Mouse (Mus musculus) Patski (cell line): ENCODE measurements at regions not wholly inside any gene's neighbourhood (a gene's known extent, or its start where the extent isn't known, plus 50 kb on each side); places are given as distances from the start of the nearest gene placed in this dataset.

Source experiments
- ATAC-seq: fragments of 100-300 bp; one replicate; pipeline ENCODE4 v1.8.0; 2021
- CTCF ChIA-PET: fragments of 350-600 bp; sonication (Branson Sonifier 250); formaldehyde crosslinking; loops from one replicate; lab custom pipeline; 2022; ENCODE audit warnings: inconsistent platforms; lab: Charles Lee
- POLR2A ChIA-PET: fragments of 350-600 bp; sonication (Branson Sonifier 250); formaldehyde crosslinking; loops from one replicate; lab custom pipeline; 2022; ENCODE audit warnings: antibody characterized with exemption, inconsistent platforms; lab: Charles Lee
- DNase-seq: peaks from one replicate; pipeline ENCODE4 v3.0.0-alpha.2; 2011; ENCODE audit warnings: low read depth, low spot score
- H3K27me3 ChIP-seq: fragments of 371-371 bp; one replicate; pipeline ENCODE4 v1.5.1; 2021
- CTCF ChIP-seq: fragments of 100-300 bp; IDR thresholded peaks from one replicate; pipeline ENCODE4 v1.5.1; 2021
- in situ Hi-C: fragments of 300-500 bp; cut with MboI; formaldehyde crosslinking; loops from 3 replicates; pipeline ENCODE4 v1.11.1; 2018; ENCODE audit warnings: low pct_unique_long_range_greater_than_20kb, mixed read lengths

DNA sequence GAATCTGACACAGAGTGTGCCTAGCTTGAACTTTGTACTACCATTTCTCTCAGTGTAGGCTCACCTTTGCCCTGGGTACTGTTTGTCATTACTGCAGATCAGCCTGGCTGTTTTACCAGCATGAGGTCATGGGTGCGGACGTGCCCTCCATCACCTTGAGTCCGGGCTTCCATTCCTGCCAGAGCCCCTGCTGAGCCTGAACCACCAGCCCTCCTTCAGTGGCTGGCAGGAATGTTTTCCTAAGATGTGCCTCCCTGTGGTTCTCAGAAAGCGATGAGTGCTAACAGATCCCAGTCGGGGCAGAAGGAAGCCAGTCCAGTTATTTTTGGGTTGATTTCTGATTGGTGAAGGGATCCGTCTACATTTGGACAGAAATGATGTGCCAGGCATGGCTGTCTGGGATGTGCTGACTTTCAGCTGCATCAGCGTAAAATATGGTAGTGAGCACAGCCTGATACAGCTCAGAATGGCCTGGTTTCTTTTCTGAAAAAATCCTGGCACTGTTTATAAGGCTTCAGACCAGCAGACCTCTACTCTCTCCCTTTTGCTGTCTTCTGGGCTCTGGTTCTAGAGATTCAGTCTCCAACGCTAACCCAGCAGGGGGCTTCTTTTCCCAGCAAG lies 324.0 kb upstream of the Nfe2l3 start:
- TF ChIP-seq CTCF, result no peak
- ATAC-seq, result peak; percentile 95
- in situ Hi-C loops, result no loop called here
- H3K27me3 ChIP-seq, result no peaks in the 10 kb centered on the region
- ChIA-PET POLR2A (no interaction called here), CTCF (no interaction called here)
- peak; percentile 73 for DNase-seq

DNA sequence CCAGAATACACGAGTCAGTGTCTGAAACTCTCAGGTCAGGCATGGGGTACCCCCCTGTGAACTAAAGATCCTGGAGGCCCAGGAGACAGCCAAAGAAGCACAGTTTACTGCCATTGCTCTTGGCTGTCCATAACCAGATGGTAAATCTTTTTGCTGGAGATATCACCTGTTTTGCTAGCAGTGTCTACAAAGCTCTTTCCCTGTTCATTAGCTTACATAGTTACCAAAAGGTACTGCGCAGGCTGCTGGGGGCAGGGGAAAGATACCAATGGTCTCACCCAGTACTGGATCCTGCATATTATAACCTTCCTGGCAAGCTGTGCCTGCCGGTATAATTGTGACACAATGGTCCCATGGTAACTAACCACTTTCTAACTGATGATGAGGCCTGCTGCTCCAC lies 321.9 kb upstream of the Nfe2l3 start:
- in situ Hi-C loops, result no loop called here
- ATAC-seq (no peak), DNase-seq (no peak)
- no peaks in the 10 kb centered on the region for H3K27me3 ChIP-seq
- ChIA-PET CTCF (interaction anchor here (1.1 to 1.2 kb wide), 2 partner anchors 17 to 34 kb away, joined by 3 to 4 read pairs; no protein-coding TSS in a partner anchor), POLR2A (interaction anchor here (1.2 kb wide), 1 partner anchor 35 kb away, joined by 3 read pairs; no protein-coding TSS in a partner anchor)
- TF ChIP-seq CTCF, result no peak

DNA sequence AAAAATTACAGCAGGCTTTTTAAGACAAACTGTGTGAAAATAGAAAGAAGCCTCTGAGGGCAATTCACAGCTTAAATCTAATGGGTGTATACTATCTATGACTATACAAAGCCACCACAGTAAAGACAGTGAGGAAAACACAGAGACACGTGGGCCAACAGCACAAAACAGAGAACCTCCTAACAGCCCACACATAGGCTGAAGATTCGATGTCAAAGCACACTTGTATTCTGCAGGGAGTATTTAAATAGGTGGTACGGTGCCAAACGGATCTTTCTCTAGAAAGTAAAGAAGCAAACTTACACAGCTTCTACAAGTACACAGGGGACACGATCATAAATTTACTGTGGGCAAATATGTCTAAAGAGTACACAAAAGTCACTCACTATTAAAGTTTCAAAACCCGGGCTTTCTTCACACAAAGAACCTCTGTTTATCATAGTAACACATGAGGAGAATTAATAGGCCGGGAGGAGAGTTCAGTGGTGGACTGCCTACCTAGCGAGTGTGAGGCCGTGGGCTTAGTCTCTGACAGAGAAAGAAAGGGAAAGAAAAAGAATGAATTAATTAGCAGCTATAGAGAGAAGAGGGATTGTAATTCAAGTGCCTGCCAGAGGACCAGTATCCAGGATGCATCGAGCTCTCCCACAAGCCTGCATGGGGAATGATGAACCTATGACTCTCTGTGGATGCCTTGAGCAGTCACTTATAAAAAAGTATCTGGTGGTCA lies 317.7 kb upstream of the Nfe2l3 start:
- ChIA-PET CTCF (interaction anchor here (0.8 kb wide), 1 partner anchor 44 kb away, joined by 3 read pairs; no protein-coding TSS in a partner anchor), POLR2A (no interaction called here)
- H3K27me3 ChIP-seq, result no peaks in the 10 kb centered on the region
- ATAC-seq, result no peak
- in situ Hi-C loops, result no loop called here
- no peak for TF ChIP-seq CTCF
- no peak for DNase-seq

GRCm38 (mm10) chr6:51118833-51119535 lies 313.5 kb upstream of the Nfe2l3 start:
- no peak for TF ChIP-seq CTCF
- no peaks in the 10 kb centered on the region for H3K27me3 ChIP-seq
- ATAC-seq (no peak), DNase-seq (peak; percentile 68)
- ChIA-PET POLR2A (interaction anchor here (0.6 to 0.7 kb wide), 2 partner anchors 156 to 749 kb away, joined by 3 to 9 read pairs; no protein-coding TSS in a partner anchor), CTCF (interaction anchor here (1.0 kb wide), 1 partner anchor 176 kb away, joined by 3 read pairs; no protein-coding TSS in a partner anchor)
- in situ Hi-C loops, result no loop called here

- POLR2A ChIA-PET, result no interaction called here
- DNase-seq, result peak; percentile 12
Measured at GRCm38 (mm10) chr6:51119691-51120302, 312.7 kb upstream of the Nfe2l3 start.

DNA sequence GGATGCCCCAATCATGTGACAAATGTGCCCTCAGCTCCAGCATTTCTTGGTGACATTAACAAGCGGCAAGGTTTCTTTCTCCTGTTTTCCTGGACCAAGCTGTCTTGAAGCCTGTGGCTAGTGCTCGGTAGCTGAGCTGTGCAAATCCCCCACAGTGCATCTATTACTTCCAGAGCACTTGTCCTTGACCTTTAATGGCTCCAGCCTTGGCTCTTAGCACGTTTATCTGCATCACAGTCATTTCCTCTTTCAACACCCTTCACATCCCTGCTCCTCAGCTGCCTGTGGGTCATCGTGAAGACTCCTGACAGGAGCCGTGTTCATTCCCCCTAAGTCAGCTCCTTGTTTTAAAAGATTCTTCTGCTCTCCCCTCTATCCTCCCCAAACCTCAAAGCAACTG lies 309.5 kb upstream of the Nfe2l3 start:
- CTCF ChIA-PET, result interaction anchor here (0.8 kb wide), 1 partner anchor 183 kb away, joined by 3 read pairs; no protein-coding TSS in a partner anchor
- no peak for TF ChIP-seq CTCF
- no peaks in the 10 kb centered on the region for H3K27me3 ChIP-seq
- POLR2A ChIA-PET, result no interaction called here
- in situ Hi-C loops, result no loop called here
- DNase-seq (no peak), ATAC-seq (no peak)

More at GRCm38 (mm10) chr6:51119691-51120302, 312.7 kb upstream of the Nfe2l3 start:
- H3K27me3 ChIP-seq, result no peaks in the 10 kb centered on the region
- in situ Hi-C loops, result no loop called here
- CTCF ChIA-PET, result no interaction called here
- no peak for TF ChIP-seq CTCF
- ATAC-seq, result no peak

DNA sequence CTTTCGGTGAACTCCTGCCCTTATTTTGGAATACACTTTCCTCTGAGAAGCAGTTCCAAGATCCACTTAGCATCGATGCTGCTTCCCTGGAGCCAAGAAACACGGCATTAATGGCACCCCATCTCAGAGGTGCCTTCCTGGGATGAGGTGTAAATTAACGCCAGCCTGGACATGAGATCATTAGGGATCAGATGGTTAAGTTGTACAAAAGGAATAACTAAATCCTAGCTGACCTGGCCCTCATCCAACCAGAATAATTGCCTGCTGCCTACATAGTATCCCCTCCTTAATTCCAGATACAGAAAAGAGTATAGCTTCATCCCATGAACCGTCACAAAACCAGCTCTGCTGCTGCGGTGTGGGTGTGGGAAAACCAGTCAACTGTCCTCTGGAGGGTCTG lies 304.6 kb upstream of the Nfe2l3 start:
- POLR2A ChIA-PET, result no interaction called here
- ATAC-seq (no peak), DNase-seq (no peak)
- CTCF ChIA-PET, result interaction anchor here (1.7 kb wide), 1 partner anchor 17 kb away, joined by 4 read pairs; no protein-coding TSS in a partner anchor
- no peak for TF ChIP-seq CTCF
- H3K27me3 ChIP-seq, result no peaks in the 10 kb centered on the region
- in situ Hi-C loops, result no loop called here

GRCm38 (mm10) chr6:51129096-51129495 lies 303.4 kb upstream of the Nfe2l3 start:
- DNase-seq (no peak), ATAC-seq (no peak)
- in situ Hi-C loops, result no loop called here
- no peaks in the 10 kb centered on the region for H3K27me3 ChIP-seq
- ChIA-PET POLR2A (interaction anchor here (0.6 kb wide), 1 partner anchor 114 kb away, joined by 6 read pairs; no protein-coding TSS in a partner anchor), CTCF (no interaction called here)
- no peak for TF ChIP-seq CTCF

DNA sequence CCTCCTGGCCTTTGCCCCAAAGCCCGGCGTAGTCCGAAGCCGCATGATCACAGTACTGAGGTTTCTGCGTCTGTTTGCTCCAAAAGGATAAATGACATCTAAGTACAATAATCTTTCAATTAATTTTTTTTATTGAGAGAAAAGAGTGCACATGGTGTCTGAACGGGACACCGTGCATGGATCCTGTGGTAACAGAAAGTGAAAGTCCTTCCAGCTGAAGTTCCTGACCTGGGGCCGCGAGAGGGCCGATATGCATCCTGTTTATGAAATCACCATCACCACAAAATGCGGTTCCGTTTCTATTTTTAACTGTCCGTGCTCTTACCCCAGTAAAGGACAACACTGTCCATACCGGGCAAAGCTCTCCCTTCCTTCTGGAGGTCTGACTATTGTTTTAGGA lies 302.9 kb upstream of the Nfe2l3 start:
- DNase-seq (no peak), ATAC-seq (no peak)
- TF ChIP-seq CTCF, result no peak
- CTCF ChIA-PET, result no interaction called here
- POLR2A ChIA-PET, result interaction anchor here (0.6 kb wide), 1 partner anchor 115 kb away, joined by 6 read pairs; no protein-coding TSS in a partner anchor
- in situ Hi-C loops, result no loop called here
- no peaks in the 10 kb centered on the region for H3K27me3 ChIP-seq

GRCm38 (mm10) chr6:51144762-51145161 lies 287.7 kb upstream of the Nfe2l3 start:
- ChIA-PET CTCF (interaction anchor here (0.9 kb wide), 1 partner anchor 17 kb away, joined by 5 read pairs; no protein-coding TSS in a partner anchor), POLR2A (no interaction called here)
- ATAC-seq (no peak), DNase-seq (no peak)
- H3K27me3 ChIP-seq, result no peaks in the 10 kb centered on the region
- in situ Hi-C loops, result no loop called here
- no peak for TF ChIP-seq CTCF
